Mouse (Mus musculus) lung, adult 2 months (tissue): ENCODE measurements around the gene Zdhhc14.

Experiments used
- CTCF ChIP-seq: fragments of 200-500 bp; IDR thresholded peaks from 2 replicates; pipeline ENCODE4 v1.5.1; 2011; ENCODE audit warnings: mild to moderate bottlenecking, low read length, control low read depth; ENCODE audit not compliant: insufficient read depth
- POLR2A ChIP-seq: fragments of 200-500 bp; IDR thresholded peaks from 2 replicates; pipeline ENCODE4 v1.6.1; 2011; ENCODE audit warnings: low read depth, mild to moderate bottlenecking, control low read depth, low read length, borderline replicate concordance; ENCODE audit errors: extremely low read depth

DNA sequence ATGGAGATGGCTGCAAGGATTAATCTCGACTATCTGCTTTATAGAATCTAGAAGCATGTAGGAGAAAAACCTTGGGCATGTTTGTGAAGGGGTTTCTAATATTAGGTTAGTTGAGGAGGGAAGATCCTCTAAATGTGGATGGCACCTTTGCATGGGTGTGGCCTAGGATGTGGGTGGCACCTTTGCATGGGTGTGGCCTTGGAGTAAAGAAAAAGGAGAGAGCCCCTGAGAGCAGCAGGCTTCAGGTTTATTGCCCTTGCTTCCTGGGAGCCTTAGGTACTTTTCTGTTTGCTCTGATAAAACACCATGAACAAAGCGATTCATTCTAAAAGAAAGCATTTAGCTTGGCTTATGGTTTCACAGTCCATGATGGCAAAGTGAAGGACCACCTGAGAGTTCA lies 62.2 kb downstream of the Zdhhc14 start:
- TF ChIP-seq CTCF (no peak), POLR2A (no peak)
